Mouse (Mus musculus) layer of hippocampus, postnatal 14 days (tissue): ENCODE results near the gene Zfyve21. TPM values are rescaled to one million over a fixed set of nuclear protein-coding genes. Genes with fewer than 3 reads are reported as not detected.

Source experiments
- DNase-seq, 2 experiments: peaks; one replicate each; pipeline ENCODE4 v3.0.0; 2021 to 2022; ENCODE audit warnings: low spot score in 2 of 2, mixed read lengths in 1 of 2
- long read RNA-seq, 2 experiments: library from polyadenylated mRNA; stranded (forward); transcript quantifications; one replicate each; pipeline ENCODE4 v2.0.0; 2021
- total RNA-seq, 2 experiments: library from RNA; stranded (reverse); gene quantifications; 2 replicates each; pipeline ENCODE4 v1.2.3; 2021

Zfyve21 gene
- 10 to 100 TPM; 17.3 to 20.4 TPM for total RNA-seq
- long read RNA-seq, experiment 1, transcript Zfyve21-207 (8 exons, 794 nt), result minor isoform, 9 of 40 reads
- long read RNA-seq, experiment 1, transcript Zfyve21-204 (8 exons, 1,265 nt), result minor isoform, 5 of 40 reads
- long read RNA-seq, experiment 1, transcript Zfyve21-201 (7 exons, 1,308 nt), result major isoform, 14 of 40 reads
- long read RNA-seq, experiment 1, partial matches to known transcripts, result 1 of 40 reads
- long read RNA-seq, experiment 1, other reads (novel, unspliced or antisense), result 11 of 40 reads
- long read RNA-seq, experiment 2, transcript Zfyve21-207 (8 exons, 794 nt), result minor isoform, 17 of 63 reads
- long read RNA-seq, experiment 2, transcript Zfyve21-201 (7 exons, 1,308 nt), result major isoform, 30 of 63 reads
- long read RNA-seq, experiment 2, transcript Zfyve21-204 (8 exons, 1,265 nt), result minor isoform, 9 of 63 reads
- long read RNA-seq, experiment 2, partial matches to known transcripts, result 0 of 63 reads
- long read RNA-seq, experiment 2, other reads (novel, unspliced or antisense), result 7 of 63 reads

DNA sequence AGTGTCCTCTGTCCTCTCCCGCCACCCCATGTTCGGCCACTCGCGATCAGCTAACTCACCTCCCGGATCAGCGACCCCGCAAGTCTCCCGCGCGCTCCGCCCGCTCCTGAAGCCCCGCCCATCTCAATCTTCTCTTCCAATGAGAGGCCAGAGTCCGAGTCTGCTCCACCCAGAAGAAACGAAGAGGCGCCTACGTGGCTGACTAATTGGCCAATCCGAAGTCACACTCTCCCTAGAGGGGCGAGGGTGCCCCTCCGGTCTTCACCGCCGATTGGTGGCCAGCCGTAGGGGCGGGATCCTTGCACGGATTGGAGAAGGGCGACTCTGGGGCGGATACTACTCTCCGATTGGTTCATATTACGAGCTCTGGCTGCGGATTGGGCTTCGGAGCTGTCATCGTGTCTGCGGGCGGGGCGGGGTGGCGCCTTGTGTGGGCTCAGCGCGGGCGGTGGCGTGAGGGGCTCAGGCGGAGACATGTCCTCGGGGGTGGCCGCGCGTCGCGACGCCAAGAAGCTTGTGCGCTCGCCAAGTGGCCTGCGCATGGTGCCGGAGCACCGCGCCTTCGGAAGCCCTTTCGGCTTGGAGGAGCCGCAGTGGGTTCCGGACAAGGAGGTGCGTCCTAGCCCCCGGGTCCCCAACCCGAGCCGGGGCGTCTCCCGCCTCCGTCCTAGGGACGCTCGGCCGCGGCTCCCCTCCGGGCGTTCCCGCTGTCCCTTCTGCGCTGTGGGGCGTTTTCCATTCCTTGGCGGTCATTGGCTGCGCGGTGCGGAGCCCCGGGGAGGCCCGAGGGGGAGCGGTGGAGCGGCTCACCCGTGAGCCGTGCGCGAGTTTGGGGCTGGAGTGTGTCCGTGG, at the start of gene Zfyve21, which contains the start of gene Xrcc3:
Gene Zfyve21, plus strand, starts transcription at position 405 of the 852 bp plus-strand sequence.
Gene Xrcc3, minus strand, starts transcription at position 108 of the 852 bp plus-strand sequence.
- DNase-seq, result peak; percentile 96 to 99

DNA sequence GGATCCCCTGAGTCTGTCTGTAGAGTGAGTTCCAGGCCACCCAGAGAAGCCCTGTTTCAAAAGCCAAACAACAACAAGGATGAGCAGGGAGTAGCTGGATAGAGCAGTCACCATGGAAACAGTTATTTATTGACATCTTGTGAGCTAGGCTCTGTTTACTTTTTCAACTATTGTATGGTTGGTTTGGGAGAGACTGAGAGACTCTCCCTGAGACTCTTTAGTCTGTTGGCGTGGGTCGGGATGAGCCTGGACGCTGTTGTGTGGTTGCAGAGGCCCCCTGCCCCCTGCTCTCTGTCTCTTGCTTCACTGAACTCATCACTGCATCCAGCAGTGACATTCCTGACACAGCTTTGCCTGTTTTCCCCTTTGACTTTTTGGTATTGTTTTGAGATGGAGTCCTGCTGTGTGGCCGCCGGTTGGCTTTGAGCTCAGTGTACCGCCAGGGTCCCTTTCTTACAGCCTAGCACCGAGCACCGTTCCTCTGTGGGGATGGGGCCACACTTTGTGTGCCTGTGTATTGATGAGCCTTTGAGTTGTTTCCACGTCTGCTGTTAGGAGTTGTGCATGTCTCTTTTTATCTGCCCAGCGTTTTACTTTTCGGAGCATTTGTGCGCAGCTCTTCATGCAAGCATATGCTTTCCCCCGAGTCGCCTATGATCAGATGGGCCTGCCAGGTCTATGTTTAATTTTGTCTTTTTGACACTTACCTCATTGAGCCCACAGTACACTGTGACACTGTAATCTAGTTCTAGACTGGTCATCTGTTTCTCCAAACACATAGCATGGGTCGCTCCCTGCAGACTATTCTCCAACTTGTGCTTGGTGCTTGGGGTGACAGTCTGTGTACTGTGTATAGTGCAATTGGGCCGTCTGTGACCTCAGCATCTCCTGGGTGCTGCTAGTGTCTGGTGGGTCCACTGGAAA, 47.4 kb upstream of the Zfyve21 start:
- no peak for DNase-seq

DNA sequence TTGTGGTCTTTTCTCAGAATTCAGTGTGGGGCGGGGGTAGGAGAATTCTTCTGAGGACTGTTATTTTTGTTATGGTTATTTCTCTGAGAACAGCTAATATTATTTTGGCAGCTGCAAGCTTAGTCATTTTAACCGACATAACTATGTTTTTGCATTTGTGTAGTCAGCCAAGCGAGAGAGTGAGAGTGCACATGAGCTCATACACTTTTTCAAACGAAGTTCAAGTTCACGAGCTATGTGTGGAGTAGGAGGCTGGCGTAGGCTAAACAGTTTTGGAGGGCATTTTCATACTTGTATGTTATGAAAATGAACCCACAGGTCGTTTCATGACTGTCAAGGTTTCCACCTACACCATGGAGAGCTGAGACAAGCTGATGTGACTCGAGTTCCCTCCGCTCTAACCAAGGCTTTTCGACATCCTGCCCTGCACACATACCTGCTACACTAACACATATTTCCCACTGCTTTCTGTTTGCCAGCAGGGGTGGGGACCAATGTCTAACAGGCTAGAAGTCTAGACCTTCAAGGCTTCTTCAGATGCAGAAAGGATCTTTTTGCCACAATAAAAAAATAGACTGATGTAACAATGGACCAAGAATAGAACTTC, 45.5 kb upstream of the Zfyve21 start:
- no peak for DNase-seq

DNA sequence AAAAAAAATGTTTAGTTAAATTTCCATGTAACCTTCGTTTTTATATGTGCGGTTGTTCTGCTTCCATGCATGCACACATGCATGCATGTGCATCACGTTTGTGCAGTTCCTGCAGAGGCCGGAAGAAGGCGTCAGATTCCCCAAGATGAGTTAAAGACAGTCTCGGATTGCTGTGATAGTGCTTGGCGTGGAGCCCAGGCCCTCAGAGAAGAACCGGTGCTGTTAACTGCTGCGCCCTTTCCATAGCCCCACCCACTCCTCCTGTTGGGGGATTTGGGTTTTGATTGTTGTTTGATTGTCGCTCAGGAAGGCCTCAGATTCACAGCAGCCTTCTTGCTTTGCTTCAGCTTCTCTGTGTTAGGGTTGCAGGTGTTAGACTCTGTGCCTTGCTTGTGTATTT, 44.7 kb upstream of the Zfyve21 start:
- DNase-seq, result no peak

DNA sequence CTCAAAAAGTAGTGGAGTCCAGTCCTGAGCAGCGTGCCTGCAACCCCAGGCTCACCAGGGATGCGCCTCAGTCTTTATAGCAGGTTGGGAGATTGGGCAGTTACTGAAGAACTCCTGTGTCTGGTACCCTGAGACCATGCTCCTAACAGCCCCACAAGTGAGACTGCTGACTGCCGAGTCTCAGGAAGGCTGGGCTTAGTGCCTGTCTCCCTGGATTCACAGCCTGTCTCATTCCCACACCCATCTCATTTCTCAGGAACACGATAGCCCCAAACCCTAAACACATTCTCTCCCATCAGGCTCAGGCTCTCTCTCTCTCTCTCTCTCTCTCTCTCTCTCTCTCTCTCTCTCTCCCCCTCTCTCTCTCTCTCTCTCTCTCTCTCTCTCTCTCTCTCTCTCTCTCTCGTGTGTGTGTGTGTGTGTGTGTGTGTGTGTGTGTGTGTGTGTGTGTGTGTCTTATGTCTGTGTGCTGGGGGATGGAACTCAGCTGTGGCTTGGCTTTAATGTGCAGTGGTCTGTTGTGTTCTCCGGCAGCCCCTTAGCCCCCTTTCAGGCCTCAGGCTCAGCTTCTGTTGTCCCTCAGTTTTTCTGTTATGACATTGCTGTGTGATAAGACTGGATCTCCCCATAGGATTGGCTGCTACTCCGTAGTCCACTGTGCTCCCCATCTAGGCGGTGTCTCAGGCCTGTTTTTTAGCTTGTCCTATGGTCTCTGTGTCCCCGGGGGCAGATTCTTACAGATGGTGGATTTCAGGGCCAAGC, 44.0 kb upstream of the Zfyve21 start:
- DNase-seq, result no peak

DNA sequence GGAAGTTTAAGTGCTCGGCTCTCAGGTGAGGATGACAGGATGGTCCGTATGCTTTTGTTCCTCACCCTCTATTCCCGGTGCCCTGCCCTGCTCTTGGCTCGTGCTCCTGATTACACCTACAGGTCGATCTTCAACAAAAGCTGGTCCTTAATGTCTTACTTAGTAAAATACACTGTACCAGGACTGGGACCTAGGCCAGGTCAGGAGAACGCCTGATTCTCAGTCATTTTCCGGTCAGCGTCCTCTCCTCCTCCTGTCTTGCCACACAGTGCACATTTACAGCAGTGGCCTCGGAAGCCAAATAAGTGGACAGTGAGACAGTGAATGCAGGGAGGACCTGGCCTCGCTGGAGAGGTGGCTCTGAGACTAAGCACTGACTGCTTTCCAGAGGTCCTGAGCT, 43.3 kb upstream of the Zfyve21 start:
- DNase-seq, result no peak

DNA sequence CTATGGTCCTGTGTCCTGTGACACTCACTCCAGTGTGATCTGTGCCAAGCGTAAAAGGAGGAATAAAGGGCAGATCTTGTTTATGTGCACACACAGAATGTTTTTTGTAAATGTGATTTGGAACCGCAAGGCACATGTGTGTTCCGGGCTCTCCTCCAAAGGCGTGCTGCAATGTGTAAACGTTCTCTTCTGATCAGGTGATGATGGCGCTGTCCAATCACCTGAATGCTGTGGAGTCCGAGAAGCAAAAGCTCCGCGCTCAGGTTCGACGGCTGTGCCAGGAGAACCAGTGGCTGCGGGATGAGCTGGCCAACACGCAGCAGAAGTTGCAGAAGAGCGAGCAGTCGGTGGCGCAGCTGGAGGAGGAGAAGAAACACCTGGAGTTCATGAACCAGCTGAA, 39.8 kb upstream of the Zfyve21 start:
- no peak for DNase-seq

DNA sequence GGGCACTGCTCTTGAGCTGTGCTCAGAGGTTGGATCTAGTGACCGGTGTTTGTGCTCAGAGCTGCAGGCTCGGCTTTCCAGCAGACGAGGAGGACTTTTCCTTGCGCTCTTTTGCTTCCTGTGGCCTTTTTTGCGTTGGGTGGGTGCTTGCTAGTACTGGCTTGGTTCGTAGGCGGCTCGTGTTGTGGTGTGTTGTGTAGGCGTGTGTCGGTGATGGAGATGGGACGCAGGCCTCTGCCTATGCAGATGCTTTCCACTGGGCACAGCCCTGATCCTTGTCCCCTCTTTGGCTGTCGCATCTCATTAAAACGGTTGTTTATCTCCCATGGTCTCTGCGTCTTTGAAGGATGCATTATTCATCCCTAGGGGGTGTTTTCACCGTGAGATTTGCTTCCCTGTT, 39.1 kb upstream of the Zfyve21 start:
- no peak for DNase-seq

DNA sequence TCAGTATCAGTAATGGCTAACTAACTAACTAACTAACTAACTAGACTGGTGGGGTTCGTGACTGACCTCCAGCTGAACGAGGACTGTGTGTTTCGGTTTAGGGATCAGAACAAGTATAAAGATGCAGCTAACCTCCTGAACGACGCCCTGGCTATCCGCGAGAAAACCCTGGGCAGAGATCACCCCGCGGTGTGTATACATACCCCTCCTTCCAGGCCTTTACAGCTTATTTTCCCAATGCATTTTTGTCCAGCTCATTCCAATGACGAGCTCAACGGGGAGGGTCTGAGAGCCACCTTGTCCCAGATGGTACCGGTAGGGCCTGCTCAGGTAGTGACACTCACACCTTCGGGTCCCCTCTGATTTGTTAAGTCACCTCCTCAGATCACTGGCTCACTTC, 36.1 kb upstream of the Zfyve21 start:
- no peak for DNase-seq

DNA sequence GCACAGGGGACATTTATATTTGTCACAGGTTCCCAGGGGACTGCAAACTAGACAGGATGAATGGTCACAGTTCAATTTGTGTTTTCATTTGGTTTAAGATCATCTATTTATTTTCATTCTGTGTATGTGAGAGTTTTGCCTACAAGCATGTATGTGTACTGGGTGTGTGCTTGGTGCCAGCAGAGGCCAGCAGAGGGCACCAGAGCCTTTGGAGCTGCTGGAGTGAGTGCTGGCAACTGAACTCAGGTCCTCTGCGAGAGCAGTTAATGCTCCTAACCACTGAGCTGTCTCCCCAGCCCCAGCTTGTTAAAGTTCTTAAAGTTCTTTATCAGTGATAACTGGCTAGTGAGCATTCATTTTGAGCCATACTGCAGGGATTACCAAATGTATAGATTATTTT, 34.4 kb upstream of the Zfyve21 start:
- DNase-seq, result no peak

DNA sequence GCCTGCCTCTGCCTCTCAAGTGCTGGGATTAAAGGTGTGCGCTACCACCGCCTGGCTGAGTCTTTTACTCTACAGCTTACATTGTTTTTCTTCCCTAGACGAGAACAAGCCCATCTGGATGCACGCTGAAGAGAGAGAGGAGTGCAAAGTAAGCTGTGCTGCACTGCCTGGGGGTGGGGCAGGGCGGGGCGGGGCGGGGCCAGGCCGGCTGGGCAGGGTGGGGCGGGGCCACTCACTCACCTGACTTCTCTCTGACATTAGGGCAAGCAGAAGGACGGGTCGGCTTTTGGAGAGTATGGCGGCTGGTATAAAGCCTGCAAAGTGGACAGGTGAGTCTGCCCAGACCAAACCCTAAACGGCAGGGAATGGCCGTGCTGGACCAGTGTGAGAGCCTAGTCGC, 28.8 kb upstream of the Zfyve21 start:
- no peak for DNase-seq

DNA sequence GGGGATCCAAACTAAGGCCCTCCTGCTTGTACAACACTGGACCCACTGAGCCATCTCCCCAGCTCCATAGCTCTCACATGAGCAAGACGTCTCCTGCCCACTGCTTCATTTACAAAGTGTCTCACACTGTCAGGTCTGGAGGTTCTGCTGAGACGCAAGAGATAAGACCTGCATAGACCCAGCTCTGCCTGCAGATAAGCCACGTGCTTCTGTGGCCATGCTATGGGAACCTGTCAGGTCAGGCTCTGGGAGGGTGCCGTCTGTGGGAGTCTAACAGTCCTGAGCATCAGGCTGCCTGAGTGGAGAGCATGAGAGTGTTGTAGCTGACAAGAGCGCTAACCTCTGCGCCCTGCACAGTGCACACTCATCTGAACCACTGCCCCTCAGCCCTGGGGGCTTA, 27.0 kb upstream of the Zfyve21 start:
- DNase-seq, result no peak

DNA sequence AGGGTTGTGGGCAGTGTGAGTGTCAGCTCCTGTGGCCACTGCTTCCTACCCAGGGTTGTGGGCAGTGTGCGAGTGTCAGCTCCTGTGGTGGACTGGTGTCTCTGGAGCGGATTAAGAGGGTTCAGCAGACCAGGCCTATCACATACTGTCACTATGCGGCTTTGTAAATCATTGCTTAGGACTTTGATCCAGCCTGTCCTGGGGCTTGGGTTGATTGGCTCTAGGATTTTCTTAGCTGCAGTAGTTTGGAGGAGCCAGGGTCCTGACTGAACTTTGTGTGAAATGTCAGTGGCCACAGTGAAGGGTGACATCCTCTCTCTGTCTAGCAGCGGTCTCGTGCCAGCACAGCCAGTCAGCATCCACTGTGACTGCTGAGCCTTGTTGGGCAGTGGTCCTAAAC, 23.9 kb upstream of the Zfyve21 start:
- no peak for DNase-seq

DNA sequence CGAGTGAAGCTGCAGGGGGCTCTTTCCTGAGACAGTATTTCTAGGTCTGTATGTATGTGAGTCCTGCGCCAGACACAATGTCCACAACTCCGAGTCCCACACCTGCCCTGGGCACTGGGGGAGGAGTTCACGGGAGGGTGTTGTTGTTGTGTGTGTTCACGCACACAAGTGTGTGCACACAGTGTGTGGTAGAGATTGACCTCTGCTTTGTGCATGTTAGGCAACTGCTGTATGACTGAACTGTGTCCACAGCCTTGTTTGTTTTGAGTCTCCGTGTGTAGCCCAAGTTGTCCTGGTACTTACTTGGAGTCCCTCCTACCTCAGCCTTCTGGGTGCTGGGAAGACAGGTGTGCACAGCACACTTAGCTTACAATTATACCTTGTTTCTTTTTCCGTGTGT, 23.3 kb upstream of the Zfyve21 start:
- DNase-seq, result no peak

DNA sequence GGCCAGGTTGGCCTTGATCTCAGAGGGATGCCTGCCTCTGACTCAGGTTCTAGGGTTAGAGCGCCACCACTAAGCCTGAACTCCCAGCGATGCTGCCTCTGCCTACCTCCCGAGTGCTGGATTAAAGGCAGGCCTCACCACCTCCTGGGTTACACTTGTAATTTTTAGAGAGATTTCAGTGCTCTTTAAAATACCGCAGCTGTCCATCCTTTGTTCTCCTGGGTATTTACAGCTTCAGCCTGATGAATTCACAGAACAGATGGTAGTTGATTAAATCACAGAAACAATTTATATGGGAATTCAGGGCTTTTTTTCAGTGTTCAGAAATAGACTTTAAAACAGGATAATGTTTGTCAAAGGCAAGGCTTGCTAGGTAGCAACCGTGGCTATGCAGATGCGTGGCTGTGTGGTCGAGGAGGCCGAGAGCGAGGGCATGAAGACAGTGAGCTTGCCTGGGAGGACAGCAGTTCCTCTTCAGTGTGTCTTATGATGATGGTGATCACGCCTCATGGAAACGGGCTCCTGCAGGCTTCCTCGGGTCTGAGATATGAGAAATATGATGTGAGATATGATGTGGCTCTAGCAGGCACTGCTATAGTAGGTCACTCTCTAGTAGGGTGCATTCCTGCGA, 22.4 kb upstream of the Zfyve21 start:
- DNase-seq, result no peak

DNA sequence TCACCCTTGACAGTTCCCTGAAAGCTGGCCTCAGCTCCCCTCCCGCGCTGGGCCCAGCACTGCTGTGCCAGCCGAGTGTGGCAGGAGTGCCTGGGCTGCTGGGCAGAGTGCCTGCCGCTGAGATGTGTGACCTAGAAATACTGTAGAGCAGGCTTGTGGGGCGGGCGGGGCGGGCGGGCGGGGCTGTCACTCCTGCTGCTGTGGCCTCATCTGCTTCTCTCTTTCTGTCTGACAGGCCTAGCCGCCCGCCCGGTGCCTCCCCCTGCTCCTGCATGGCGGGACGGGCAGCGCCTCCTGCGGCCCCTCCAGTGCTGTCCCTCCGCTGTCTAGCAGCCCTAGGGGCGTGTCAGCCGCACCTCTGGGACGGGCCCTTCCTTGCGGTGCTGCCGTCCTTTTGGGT, 19.9 kb upstream of the Zfyve21 start:
- no peak for DNase-seq

DNA sequence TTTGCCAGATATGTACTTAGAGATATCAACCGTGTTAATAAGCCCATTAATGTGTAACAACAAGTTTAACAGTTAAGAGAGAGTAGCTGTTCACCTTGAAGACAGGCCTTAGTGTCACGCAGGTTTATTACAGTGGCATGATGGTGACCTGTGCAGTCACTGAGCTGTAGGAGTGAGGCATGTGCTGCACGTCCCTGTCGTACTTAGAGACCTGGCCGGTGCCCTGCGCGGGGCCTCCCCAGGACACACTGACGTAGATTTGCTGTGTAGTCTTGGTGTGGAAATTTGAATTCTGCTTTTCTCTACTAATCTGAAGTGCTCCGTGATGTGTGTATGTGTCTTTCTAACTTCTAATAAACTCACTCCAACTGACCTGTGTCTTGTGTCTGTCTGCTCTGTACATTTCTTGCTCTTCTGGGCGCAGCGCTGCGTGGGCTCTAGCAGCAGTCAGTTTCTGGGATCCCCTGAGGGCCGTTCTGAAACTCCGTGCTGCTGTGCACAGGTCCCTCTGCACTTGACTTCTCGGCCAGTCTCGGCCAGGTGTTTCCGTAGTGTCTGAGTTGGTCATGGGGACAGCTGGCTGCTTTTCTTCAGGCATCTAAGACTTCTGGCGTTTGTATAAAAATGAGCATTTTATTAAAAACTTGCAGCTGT, 19.3 kb upstream of the Zfyve21 start:
- DNase-seq, result no peak

DNA sequence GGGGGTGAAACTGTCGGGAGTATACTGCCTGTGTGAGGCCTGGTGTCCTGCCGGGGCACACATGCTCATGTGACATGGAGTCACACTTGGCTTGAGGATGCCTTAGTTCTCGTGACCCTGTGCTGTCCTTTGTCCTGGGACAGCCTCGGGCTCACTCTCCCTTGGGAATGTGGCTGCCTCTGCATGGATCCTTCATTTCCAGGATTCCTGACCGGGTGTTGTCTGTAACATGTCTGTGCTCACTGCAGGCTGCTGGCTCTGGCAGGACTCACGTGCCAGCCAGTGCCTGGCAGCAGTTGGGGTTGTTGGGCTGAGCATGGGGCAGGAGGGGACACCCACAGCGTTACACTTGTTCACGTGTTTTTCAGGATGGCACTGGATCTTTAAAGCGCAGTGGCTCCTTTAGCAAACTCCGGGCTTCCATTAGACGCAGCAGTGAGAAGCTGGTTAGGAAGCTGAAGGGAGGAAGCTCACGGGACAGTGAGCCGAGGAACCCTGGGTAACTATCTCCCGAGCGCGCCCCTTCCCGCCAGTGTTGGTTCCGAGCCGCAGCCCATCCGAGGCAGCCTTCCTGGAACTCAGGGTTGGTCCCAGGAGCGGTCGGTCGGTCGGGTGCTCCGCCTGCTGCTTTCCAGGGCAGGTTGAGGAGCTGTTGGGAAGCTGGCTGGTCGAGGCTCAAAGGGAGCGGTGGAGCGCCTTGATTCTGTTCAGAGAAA, 18.6 kb upstream of the Zfyve21 start:
- DNase-seq, result peak in 1 of 2 experiments; percentile 49
